Mouse (Mus musculus) ES-E14 (cell line): ENCODE measurements around the gene Exoc3l. TPM values are rescaled to one million over a fixed set of nuclear protein-coding genes. Genes with fewer than 3 reads are reported as not detected.

Experiments
- DNase-seq: peaks from one replicate; pipeline ENCODE4 v3.0.0-alpha.2; 2013; ENCODE audit warnings: low read depth, low spot score
- H3K27ac ChIP-seq: 2 replicates; pipeline ENCODE4 v1.5.1; 2012; ENCODE audit warnings: low read depth, mild to moderate bottlenecking, low read length, moderate library complexity, mixed read lengths; ENCODE audit not compliant: poor library complexity, insufficient read depth, severe bottlenecking
- H3K36me3 ChIP-seq: 2 replicates; pipeline ENCODE4 v1.6.1; 2012; ENCODE audit warnings: mild to moderate bottlenecking, low read length, moderate library complexity, mixed read lengths; ENCODE audit not compliant: control insufficient read depth, poor library complexity, insufficient read depth, severe bottlenecking
- H3K4me1 ChIP-seq, 2 experiments: fragments of 150-350 bp in 1 of 2; sonication (generic) in 1 of 2; 2 replicates each; pipeline ENCODE4 v1.6.1; 2012; ENCODE audit warnings: low read length in 2 of 2, mild to moderate bottlenecking in 1 of 2, mixed read lengths in 1 of 2; ENCODE audit not compliant: control insufficient read depth in 2 of 2, insufficient read depth in 2 of 2, poor library complexity in 1 of 2
- H3K4me3 ChIP-seq, 2 experiments: fragments of 150-350 bp in 1 of 2; sonication (generic) in 1 of 2; 2 replicates each; pipeline ENCODE4 v1.5.1; 2012; ENCODE audit warnings: low read length in 2 of 2, low read depth in 1 of 2, mild to moderate bottlenecking in 1 of 2, mixed read lengths in 1 of 2; ENCODE audit not compliant: insufficient read depth in 1 of 2, poor library complexity in 1 of 2, severe bottlenecking in 1 of 2
- H3K9ac ChIP-seq: 2 replicates; pipeline ENCODE4 v1.6.1; 2012; ENCODE audit warnings: low read depth, mild to moderate bottlenecking, low read length, mixed read lengths; ENCODE audit not compliant: poor library complexity, insufficient read depth, severe bottlenecking
- H3K9me3 ChIP-seq: fragments of 150-350 bp; sonication (generic); 2 replicates; pipeline ENCODE4 v1.6.1; 2012; ENCODE audit warnings: low read depth, mild to moderate bottlenecking, low read length; ENCODE audit not compliant: control insufficient read depth, insufficient read depth
- CHD2 ChIP-seq: IDR thresholded peaks from 2 replicates; pipeline ENCODE4 v1.6.1; 2014; ENCODE audit warnings: mild to moderate bottlenecking, low read depth, low read length, inconsistent platforms
- HCFC1 ChIP-seq: IDR thresholded peaks from 2 replicates; pipeline ENCODE4 v1.6.1; 2012; ENCODE audit warnings: low read length, inconsistent platforms, borderline replicate concordance; ENCODE audit not compliant: insufficient read depth
- MAFK ChIP-seq: IDR thresholded peaks from 2 replicates; pipeline ENCODE4 v1.6.1; 2014; ENCODE audit warnings: mild to moderate bottlenecking, low read depth, low read length, inconsistent platforms; ENCODE audit not compliant: insufficient read depth
- ZC3H11A ChIP-seq: IDR thresholded peaks from 2 replicates; pipeline ENCODE4 v1.6.1; 2012; ENCODE audit warnings: low read depth, mild to moderate bottlenecking, inconsistent platforms, low read length, borderline replicate concordance
- ZNF384 ChIP-seq: IDR thresholded peaks from 2 replicates; pipeline ENCODE4 v1.6.1; 2012; ENCODE audit warnings: low read depth, low read length, inconsistent platforms
- in situ Hi-C, 2 experiments: fragments of 600-800 bp; cut with MboI; formaldehyde crosslinking; loops; one replicate each; pipeline ENCODE4 v1.15.1; 2025; ENCODE audit warnings: low sequenced_read_pairs in 2 of 2, inconsistent platforms in 1 of 2; ENCODE audit not compliant: unreplicated experiment in 2 of 2
- total RNA-seq: library from RNA; depleted of rRNA; stranded (reverse); fragments of 300-350 nt; gene quantifications from 2 replicates; pipeline ENCODE4 v1.2.3, GENCODE M21; 2012

Exoc3l gene
- total RNA-seq, 1 experiment, result 22.0 TPM

GRCm38 (mm10) chr8:105275387-105275786, 20.5 kb downstream of the Exoc3l start:
- in situ Hi-C loops, result no loop called here
- peaks cover 5 to 16% of the 10 kb centered on the region in 2 experiments; a peak in 2 of 4 replicates for H3K4me1 ChIP-seq
- no peak for TF ChIP-seq ZC3H11A
- no peak for TF ChIP-seq MAFK
- TF ChIP-seq HCFC1, result no peak
- no peak for TF ChIP-seq ZNF384
- TF ChIP-seq CHD2, result no peak
- no peaks in the 10 kb centered on the region for H3K9me3 ChIP-seq
- no peak for DNase-seq
- H3K9ac ChIP-seq, result no peak overlapping the region
- H3K27ac ChIP-seq, result no peak overlapping the region
- H3K4me3 ChIP-seq, result no peak overlapping the region
- no peaks in the 10 kb centered on the region for H3K36me3 ChIP-seq

GRCm38 (mm10) chr8:105270916-105271186, 25.1 kb downstream of the Exoc3l start:
- Histone ChIP-seq H3K4me1 (peaks cover 0 to 18% of the 10 kb centered on the region in 2 experiments; a peak in 1 of 4 replicates), H3K27ac (no peak overlapping the region), H3K4me3 (peak overlapping the region; percentile 19 to 43; a peak in 2 of 4 replicates), H3K9ac (no peak overlapping the region), H3K9me3 (no peaks in the 10 kb centered on the region), H3K36me3 (no peaks in the 10 kb centered on the region)
- no peak for DNase-seq
- TF ChIP-seq ZC3H11A, result no peak
- TF ChIP-seq ZNF384, result no peak
- no peak for TF ChIP-seq CHD2
- TF ChIP-seq HCFC1, result no peak
- no peak for TF ChIP-seq MAFK
- in situ Hi-C loops, result loop anchor here in 1 of 2 experiments (25.0 kb wide), 1 partner anchor 634 kb away; the partner anchor contains the start of genes Ciao2b and Rrad

GRCm38 (mm10) chr8:105270101-105270915, 25.6 kb downstream of the Exoc3l start:
- in situ Hi-C loops, result loop anchor here in 1 of 2 experiments (25.0 kb wide), 1 partner anchor 633 kb away; the partner anchor contains the start of genes Ciao2b and Rrad
- Histone ChIP-seq H3K4me1 (peaks cover 0 to 17% of the 10 kb centered on the region in 2 experiments; a peak in 1 of 4 replicates), H3K9ac (0 out of 2 replicates have a peak overlapping the region, but pooled peaks have one; percentile 16), H3K4me3 (peak overlapping the region; percentile 50 to 58; a peak in 3 of 4 replicates), H3K9me3 (no peaks in the 10 kb centered on the region), H3K36me3 (no peaks in the 10 kb centered on the region), H3K27ac (no peak overlapping the region)
- DNase-seq, result no peak
- TF ChIP-seq ZC3H11A (no peak), HCFC1 (no peak), ZNF384 (no peak), CHD2 (no peak), MAFK (no peak)

GRCm38 (mm10) chr8:105269461-105269947, 26.4 kb downstream of the Exoc3l start, which contains the start of gene Hsf4:
Gene Hsf4, plus strand, starts transcription at chr8:105269801.
- Histone ChIP-seq H3K9me3 (no peaks in the 10 kb centered on the region), H3K36me3 (no peaks in the 10 kb centered on the region), H3K27ac (no peak within 1 kb of the TSS), H3K4me3 (peak within 1 kb of the TSS; percentile 50 to 58), H3K4me1 (peaks cover 0 to 15% of the 10 kb centered on the region in 2 experiments; a peak in 2 of 4 replicates), H3K9ac (peak within 1 kb of the TSS; percentile 27; the same call in 1 of the 2 replicates)
- TF ChIP-seq ZC3H11A (no peak), ZNF384 (no peak)
- in situ Hi-C loops, result loop anchor here in 1 of 2 experiments (25.0 kb wide), 1 partner anchor 632 kb away; the partner anchor contains the start of genes Ciao2b and Rrad
- no peak for DNase-seq
